Mouse (Mus musculus) left cerebral cortex, adult 2 months (tissue): ENCODE data around the gene Spata18. TPM values are rescaled to one million over a fixed set of nuclear protein-coding genes. Genes with fewer than 3 reads are reported as not detected.

Source experiments
- DNase-seq, 2 experiments: peaks; one replicate each; pipeline ENCODE4 v3.0.0; 2021 to 2022; ENCODE audit warnings: low spot score in 2 of 2, mixed read lengths in 1 of 2; ENCODE audit errors: extremely low spot score in 1 of 2
- H3K27ac ChIP-seq: fragments of 200-600 bp; 2 replicates; pipeline ENCODE4 v1.8.1; 2022
- H3K4me3 ChIP-seq: fragments of 200-600 bp; 2 replicates; pipeline ENCODE4 v1.8.1; 2022
- CTCF ChIP-seq: fragments of 200-600 bp; IDR thresholded peaks from 2 replicates; pipeline ENCODE4 v1.8.1; 2022; ENCODE audit warnings: antibody characterized with exemption, mild to moderate bottlenecking, moderate library complexity
- intact Hi-C: fragments of 180-260 bp; cut with DNase I; formaldehyde crosslinking; loops from one replicate; pipeline ENCODE4 v1.15.1; 2025
- total RNA-seq, 2 experiments: library from RNA; stranded (reverse); gene quantifications; 2 replicates each; pipeline ENCODE4 v1.2.3; 2021

Gene Spata18
- total RNA-seq, 2 experiments from 2014 or later: not detected

GRCm38 (mm10) chr5:73675604-73676003 is 24.4 kb downstream of the Spata18 start:
- no peak for TF ChIP-seq CTCF
- Histone ChIP-seq H3K4me3 (no peak overlapping the region), H3K27ac (no peak overlapping the region)
- intact Hi-C loops: no loop called here
- no peak for DNase-seq

- no peak overlapping the region for H3K27ac ChIP-seq
- H3K4me3 ChIP-seq: peak overlapping the region; percentile 30
- intact Hi-C loops: no loop called here
- TF ChIP-seq CTCF: no peak; the same call in 1 of the 2 replicates
- DNase-seq: no peak
These were observed 25.4 kb downstream of the Spata18 start for GRCm38 (mm10) chr5:73676626-73677025.

GRCm38 (mm10) chr5:73683221-73683620 is 32.0 kb downstream of the Spata18 start:
- Histone ChIP-seq H3K27ac (no peak overlapping the region), H3K4me3 (no peak overlapping the region)
- DNase-seq: no peak
- intact Hi-C loops: loop anchor here (10.0 kb wide), 1 partner anchor 172 kb away; no protein-coding TSS in a partner anchor
- no peak for TF ChIP-seq CTCF

GRCm38 (mm10) chr5:73683706-73684409 is 32.7 kb downstream of the Spata18 start:
- intact Hi-C loops: loop anchor here (10.0 kb wide), 1 partner anchor 171 kb away; no protein-coding TSS in a partner anchor
- Histone ChIP-seq H3K4me3 (no peak overlapping the region), H3K27ac (no peak overlapping the region)
- DNase-seq: no peak
- TF ChIP-seq CTCF: peak; percentile 27

GRCm38 (mm10) chr5:73686149-73686548 is 35.0 kb downstream of the Spata18 start:
- Histone ChIP-seq H3K27ac (no peak overlapping the region), H3K4me3 (no peak overlapping the region)
- peak; percentile 65 for TF ChIP-seq CTCF
- no peak for DNase-seq
- intact Hi-C loops: loop anchor here (5.0 to 10.0 kb wide), 3 partner anchors 169 to 1471 kb away; no protein-coding TSS in a partner anchor

- Histone ChIP-seq H3K4me3 (no peak overlapping the region), H3K27ac (no peak overlapping the region)
- no peak for DNase-seq
- TF ChIP-seq CTCF: no peak
- intact Hi-C loops: loop anchor here (5.0 to 10.0 kb wide), 3 partner anchors 166 to 1469 kb away; no protein-coding TSS in a partner anchor
These were observed 37.4 kb downstream of the Spata18 start for GRCm38 (mm10) chr5:73688576-73688975.

GRCm38 (mm10) chr5:73690146-73690545 is 39.0 kb downstream of the Spata18 start:
- H3K27ac ChIP-seq: no peak overlapping the region
- intact Hi-C loops: no loop called here
- no peak overlapping the region for H3K4me3 ChIP-seq
- DNase-seq: no peak
- TF ChIP-seq CTCF: no peak

GRCm38 (mm10) chr5:73691723-73692520 is 40.7 kb downstream of the Spata18 start:
- Histone ChIP-seq H3K27ac (no peak overlapping the region), H3K4me3 (no peak overlapping the region)
- no peak for DNase-seq
- TF ChIP-seq CTCF: no peak
- intact Hi-C loops: no loop called here

- TF ChIP-seq CTCF: no peak
- no peak for DNase-seq
- Histone ChIP-seq H3K4me3 (no peak overlapping the region), H3K27ac (no peak overlapping the region)
- intact Hi-C loops: no loop called here
These were observed 42.6 kb downstream of the Spata18 start for GRCm38 (mm10) chr5:73693778-73694177.

- DNase-seq: no peak
- Histone ChIP-seq H3K4me3 (no peak overlapping the region), H3K27ac (no peak overlapping the region)
- no peak for TF ChIP-seq CTCF
- intact Hi-C loops: no loop called here
These were observed 43.3 kb downstream of the Spata18 start for GRCm38 (mm10) chr5:73694254-73695015.

- no peak for DNase-seq
- Histone ChIP-seq H3K4me3 (no peak overlapping the region), H3K27ac (no peak overlapping the region)
- intact Hi-C loops: no loop called here
- TF ChIP-seq CTCF: no peak
These were observed 46.5 kb downstream of the Spata18 start for GRCm38 (mm10) chr5:73697700-73698099.
